Mouse (Mus musculus) gastrocnemius, adult 2 months (tissue): ENCODE results near the gene Zc3hav1. TPM values are rescaled to one million over a fixed set of nuclear protein-coding genes. Genes with fewer than 3 reads are reported as not detected.
A peak's percentile ranks its signal among the peaks of the same experiment; 100 is the strongest.
"Not testable (repeated sequence)": the region's sequence is repeated elsewhere in the genome, so short reads cannot be mapped to it uniquely, and the experiment has no call there.

ENCODE experiments used
- DNase-seq: peaks from one replicate; pipeline ENCODE4 v3.0.0; 2022
- H3K27ac ChIP-seq: fragments of 200-600 bp; 2 replicates; pipeline ENCODE4 v1.8.1; 2022; ENCODE audit warnings: mild to moderate bottlenecking
- H3K4me3 ChIP-seq: fragments of 200-600 bp; 2 replicates; pipeline ENCODE4 v1.8.1; 2022; ENCODE audit warnings: mild to moderate bottlenecking, moderate library complexity
- CTCF ChIP-seq: fragments of 200-600 bp; IDR thresholded peaks from 2 replicates; pipeline ENCODE4 v1.8.1; 2022; ENCODE audit warnings: antibody characterized with exemption, mild to moderate bottlenecking, moderate library complexity
- intact Hi-C: fragments of 180-260 bp; cut with DNase I; formaldehyde crosslinking; loops from one replicate; pipeline ENCODE4 v1.15.1; 2025
- total RNA-seq, 2 experiments: library from RNA; stranded (reverse); gene quantifications; 2 replicates each; pipeline ENCODE4 v1.2.3; 2021

Gene Zc3hav1
- total RNA-seq, 2 experiments from 2014 or later: 6.4 to 6.7 TPM

DNA sequence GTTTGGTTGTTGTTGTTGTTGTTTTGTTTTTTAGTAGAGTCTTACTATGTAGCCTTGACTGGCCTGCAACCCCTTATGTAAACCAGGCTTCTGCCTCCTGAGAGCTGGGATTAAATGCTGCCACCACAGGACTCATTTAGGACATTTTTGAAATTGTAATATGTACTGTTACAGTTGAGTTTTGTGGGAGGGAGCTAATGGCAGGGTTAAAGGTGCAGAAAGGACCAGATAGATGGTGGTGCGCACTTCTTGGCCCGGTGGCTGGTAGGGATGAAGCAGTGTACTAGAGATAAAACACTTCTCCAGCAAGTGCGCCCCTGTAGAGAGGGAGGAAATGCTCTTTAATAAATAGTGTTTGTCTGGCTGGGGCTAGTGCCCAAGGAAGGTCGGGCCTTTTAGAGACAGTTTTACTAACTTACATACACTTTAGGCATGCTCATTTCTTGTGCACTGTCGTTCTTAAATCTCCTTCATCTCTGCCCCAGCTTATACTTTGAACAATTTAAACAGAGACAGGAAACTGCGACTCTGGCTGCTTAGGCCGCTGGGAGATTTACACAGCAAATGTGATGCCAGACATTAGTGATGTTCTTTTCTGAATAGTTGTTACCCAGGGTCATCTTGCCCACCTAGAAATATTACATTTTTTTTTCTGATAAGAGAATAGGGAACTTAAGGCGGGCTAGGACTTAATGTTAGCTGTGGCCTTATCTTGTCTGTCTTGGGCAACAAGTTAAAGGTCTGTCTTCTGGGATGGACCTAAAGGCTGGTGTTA is 4.0 kb upstream of the Zc3hav1 start:
- no peak for DNase-seq
- Histone ChIP-seq H3K4me3 (no peak overlapping the region), H3K27ac (no peak overlapping the region)
- intact Hi-C loops: no loop called here
- TF ChIP-seq CTCF: no peak

DNA sequence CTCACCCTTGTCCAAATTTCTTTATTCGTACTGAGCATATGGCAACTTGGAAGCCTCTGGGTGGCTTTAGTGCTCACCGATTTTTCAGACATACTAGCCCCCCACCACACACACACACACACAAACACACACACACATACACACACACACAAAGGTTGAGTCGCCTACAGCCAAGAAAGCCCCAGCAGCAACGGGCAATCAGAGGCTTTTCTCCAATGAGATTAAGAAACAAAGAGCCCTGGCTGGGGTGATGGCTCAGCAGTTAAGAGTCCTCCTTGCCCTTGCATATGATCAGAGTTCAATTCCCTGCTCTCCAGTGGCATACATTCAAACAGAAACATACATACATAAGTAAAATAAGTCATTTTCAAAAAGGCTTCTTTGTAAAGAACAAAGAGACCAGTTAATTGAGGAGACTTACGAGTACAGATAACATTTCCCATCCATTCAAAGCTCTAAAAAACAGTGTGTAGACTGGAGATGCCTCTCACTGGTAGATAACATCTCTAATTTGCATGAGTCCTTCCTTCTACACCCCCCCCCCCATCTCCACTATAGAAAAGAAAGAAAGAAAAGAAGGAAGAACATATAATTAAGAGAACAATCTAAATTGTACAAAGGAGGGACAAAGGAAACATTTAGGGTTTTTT is 3.3 kb upstream of the Zc3hav1 start:
- intact Hi-C loops: no loop called here
- DNase-seq: no peak
- no peak overlapping the region for H3K27ac ChIP-seq
- no peak for TF ChIP-seq CTCF
- no peak overlapping the region for H3K4me3 ChIP-seq

DNA sequence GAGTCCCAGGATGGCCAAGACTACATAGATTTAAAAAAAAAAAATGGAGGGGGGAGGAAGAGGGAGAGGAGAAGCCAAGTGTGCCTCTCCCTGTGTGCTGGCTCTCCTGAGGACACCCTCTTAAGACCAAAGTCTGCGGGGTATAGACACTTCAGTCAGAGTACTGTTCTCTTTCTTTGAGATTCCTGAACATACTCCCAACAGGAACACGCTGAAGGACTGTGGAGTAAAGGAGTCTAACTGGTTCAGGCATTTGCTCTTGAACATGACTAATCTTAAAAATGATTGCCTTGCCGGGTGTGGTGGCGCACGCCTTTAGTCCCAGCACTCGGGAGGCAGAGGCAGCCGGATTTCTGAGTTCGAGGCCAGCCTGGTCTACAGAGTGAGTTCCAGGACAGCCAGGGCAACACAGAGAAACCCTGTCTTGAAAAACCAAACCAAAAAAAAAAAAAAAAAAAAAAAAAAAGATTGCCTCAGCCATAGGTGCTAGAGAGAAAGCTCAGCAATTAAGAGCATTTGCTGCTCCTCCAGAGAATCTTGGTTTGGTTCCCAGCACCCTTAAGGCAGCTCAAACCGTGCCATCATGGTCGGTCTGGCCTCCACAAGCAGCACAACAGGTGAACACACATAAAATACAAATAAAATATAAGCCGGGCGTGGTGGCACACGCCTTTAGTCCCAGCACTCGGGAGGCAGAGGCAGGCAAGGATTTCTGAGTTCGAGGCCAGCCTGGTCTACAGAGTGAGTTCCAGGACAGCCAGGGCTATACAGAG is 2.4 kb upstream of the Zc3hav1 start:
- H3K4me3 ChIP-seq, intact Hi-C loops, DNase-seq, H3K27ac ChIP-seq: not testable (repeated sequence)

DNA sequence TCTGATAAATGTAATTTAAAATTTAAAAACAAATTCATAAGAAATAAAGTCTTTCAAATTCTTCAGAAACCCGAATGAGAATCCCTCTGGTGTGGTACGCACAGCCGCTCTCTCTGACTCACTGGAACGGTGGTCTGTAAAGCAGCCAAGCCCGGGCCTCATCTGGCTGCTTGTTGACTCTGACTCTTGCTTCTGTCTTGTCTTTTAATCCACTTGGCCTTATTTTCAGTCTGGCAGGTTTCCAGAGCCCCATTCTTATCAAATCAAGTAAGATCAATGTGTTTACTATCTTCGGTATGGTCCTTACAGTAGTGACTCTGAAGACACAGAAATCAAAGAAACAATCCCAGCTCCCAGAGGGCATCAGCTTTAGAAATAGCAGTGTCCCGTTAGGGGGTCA is 1.5 kb upstream of the Zc3hav1 start:
- no peak for TF ChIP-seq CTCF
- intact Hi-C loops: no loop called here
- no peak overlapping the region for H3K27ac ChIP-seq
- no peak overlapping the region; the same call in 1 of the 2 replicates for H3K4me3 ChIP-seq
- DNase-seq: peak; percentile 38

DNA sequence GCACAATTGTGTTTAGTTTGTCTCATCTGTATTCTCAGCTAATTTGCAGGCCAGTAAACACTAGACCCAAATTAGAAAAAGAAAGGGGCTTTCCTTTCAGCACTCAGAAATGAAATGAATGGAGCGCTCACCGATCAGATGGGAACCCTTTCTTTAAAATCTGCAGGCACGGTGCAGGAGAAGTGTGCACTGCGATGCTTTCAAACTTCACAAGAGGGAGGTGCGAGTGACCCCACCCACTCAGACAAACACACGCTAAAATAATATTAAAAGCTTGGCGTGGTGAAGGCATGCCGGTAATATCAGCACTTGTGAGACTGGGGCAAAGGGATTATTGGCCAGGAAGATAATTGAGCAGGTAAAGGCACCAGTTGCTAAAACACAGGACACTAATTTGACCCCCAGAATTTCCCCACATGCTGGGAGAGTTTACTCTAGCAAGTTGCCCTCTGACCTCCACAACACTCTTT is 986 bp upstream of the Zc3hav1 start:
- no peak for TF ChIP-seq CTCF
- Histone ChIP-seq H3K4me3 (peak overlapping the region; percentile 82), H3K27ac (peak overlapping the region; percentile 92)
- intact Hi-C loops: no loop called here
- no peak for DNase-seq

DNA sequence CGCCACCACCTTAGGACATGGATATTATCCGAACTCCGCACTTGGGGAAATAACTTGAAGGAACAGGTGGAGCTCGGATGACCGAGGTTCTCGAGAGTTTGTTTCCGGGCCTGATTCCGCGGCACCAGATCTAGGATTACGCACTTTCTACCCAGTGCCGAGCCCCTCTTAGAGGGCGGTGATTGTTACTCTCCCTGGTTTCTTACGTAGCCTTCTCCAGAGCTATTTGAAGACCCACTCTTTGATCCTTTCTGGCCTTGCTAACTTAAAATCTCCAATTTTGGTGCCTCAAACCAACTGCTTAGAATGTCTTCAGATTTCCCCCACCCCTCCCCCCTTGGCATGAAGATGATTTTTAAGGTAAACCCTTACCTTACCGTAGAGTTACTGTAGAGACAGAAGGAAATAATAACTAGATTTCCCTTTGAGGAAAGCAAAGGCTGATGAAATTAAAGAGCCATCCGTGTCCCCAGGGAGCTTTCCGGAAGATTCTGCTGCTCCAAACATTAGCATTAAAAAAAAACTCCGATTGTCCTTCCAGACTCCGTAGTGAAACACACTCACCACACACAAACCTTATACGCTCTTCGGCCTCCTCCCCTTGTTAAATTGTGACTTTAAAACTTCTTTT is 435 bp upstream of the Zc3hav1 start:
- H3K4me3 ChIP-seq: peak overlapping the region; percentile 82
- H3K27ac ChIP-seq: peak overlapping the region; percentile 92
- no peak for DNase-seq
- intact Hi-C loops: loop anchor here (5.0 kb wide), 1 partner anchor 77 kb away; the partner anchor contains the start of gene Ubn2
- no peak for TF ChIP-seq CTCF

DNA sequence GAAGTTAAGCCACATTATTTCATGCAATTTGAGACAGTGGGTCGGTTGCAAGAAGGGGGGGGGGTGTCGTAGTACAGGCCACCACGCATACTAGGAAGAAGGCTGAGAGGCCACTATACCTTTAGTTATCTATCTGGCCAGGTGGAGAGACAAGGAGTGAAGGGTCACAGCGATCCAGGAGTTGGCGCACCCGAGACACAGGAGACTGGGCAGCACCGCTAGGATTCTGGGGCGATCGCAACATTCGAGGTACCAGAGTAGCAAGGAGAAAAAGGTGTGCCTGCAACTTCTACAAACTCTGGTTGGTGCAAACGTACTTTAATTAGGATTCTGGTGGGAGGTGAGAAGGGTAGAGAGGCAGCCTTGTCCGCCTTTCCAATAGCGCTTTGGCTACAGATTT is 1.2 kb downstream of the Zc3hav1 start:
- no peak for TF ChIP-seq CTCF
- Histone ChIP-seq H3K27ac (peak overlapping the region; percentile 92), H3K4me3 (peak overlapping the region; percentile 82)
- DNase-seq: no peak
- intact Hi-C loops: loop anchor here (5.0 kb wide), 1 partner anchor 79 kb away; the partner anchor contains the start of gene Ubn2

DNA sequence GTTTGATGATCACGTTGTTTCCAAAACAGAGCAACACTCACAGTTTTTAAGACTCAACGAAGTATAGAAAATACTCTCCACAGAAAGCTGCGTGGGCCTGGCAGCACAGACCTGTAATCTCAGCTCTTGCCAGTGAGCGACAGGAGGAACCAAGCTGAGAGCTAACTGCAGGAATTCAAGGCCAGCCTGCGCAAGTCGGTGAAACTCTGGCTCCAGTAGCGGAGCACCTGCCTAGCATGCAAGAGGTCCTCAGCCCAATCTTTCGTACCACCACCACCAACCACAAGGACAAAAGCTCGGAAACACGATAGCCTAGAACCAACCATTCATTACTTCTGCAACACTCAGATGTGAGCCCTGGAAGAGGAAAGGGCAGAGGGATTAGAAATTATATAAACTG is 2.0 kb downstream of the Zc3hav1 start:
- Histone ChIP-seq H3K4me3 (peak overlapping the region; percentile 82), H3K27ac (no peak overlapping the region)
- no peak for DNase-seq
- intact Hi-C loops: loop anchor here (5.0 kb wide), 1 partner anchor 80 kb away; the partner anchor contains the start of gene Ubn2
- TF ChIP-seq CTCF: no peak

DNA sequence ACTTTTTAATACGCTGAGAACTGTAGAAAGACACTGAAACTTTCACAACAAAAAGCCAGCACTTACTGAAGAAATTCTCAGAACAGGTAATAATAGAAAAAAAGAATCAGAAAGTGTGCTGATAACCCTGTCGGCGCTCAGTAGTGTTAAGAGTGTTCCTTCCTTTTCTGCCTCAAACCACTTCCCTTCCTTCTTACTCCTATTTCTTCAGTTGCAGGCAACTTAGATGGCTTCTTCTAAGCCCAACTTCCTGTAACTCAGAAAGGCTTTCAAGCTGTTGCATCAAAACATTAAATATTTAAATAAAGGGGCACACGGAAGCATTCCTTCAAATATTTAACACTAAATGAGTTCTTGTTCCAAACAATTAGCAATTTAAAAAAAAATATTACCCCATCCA is 2.5 kb downstream of the Zc3hav1 start:
- Histone ChIP-seq H3K27ac (no peak overlapping the region), H3K4me3 (peak overlapping the region; percentile 82)
- no peak for DNase-seq
- intact Hi-C loops: loop anchor here (5.0 kb wide), 1 partner anchor 80 kb away; the partner anchor contains the start of gene Ubn2
- TF ChIP-seq CTCF: no peak

DNA sequence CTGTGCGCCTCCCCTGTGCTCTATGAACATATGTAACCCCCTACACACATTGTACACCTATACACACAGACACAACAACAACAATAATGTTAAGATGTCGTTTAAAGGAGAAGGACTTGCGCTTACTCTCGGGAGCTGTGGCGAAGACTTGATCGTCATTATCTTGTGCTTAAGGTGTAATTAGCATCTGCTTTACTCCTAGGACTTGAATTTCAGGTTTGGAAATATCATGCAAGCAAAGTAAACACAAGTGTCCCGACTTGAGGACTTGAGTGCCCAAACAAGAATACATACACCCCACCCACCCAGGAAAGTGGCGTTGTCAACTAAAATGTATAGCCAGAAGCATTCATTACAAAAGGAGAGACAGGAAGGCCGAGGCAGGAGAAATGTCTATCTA is 4.6 kb downstream of the Zc3hav1 start:
- intact Hi-C loops: loop anchor here (5.0 kb wide), 1 partner anchor 82 kb away; the partner anchor contains the start of gene Ubn2
- no peak for TF ChIP-seq CTCF
- no peak overlapping the region for H3K4me3 ChIP-seq

DNA sequence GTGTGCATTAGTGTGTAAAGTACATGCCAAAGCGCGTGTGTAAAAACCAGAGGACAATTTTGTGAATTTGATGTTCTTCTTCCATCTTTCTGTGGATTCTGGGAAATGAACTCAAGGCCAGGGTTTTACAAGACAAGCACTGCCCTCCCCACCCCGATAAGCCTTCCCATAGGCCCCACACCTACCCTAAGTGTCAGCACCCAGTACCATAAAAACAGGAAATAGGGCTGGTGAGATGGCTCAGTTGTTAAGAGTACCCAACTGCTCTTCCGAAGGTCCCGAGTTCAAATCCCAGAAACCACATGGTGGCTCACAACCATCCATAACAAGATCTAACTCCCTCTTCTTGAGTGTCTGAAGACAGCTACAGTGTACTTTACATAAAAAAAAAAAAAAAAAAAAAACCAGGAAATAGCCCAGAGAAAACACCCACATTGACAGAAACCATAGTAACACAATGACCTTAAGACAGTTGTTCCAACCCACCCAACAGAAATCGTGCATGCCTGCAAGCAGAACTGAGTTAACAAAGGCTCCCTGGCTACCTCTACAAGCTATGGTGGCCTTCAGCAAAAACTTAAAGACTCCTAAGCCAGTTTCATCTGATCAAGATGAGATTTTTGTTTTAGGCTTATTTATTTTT is 5.5 kb downstream of the Zc3hav1 start:
- Histone ChIP-seq H3K27ac (no peak overlapping the region), H3K4me3 (no peak overlapping the region)
- no peak for TF ChIP-seq CTCF
- intact Hi-C loops: no loop called here
- DNase-seq: no peak

More for the DNA sequence above, 4.6 kb downstream of the Zc3hav1 start:
- H3K27ac ChIP-seq: no peak overlapping the region
- DNase-seq: no peak

DNA sequence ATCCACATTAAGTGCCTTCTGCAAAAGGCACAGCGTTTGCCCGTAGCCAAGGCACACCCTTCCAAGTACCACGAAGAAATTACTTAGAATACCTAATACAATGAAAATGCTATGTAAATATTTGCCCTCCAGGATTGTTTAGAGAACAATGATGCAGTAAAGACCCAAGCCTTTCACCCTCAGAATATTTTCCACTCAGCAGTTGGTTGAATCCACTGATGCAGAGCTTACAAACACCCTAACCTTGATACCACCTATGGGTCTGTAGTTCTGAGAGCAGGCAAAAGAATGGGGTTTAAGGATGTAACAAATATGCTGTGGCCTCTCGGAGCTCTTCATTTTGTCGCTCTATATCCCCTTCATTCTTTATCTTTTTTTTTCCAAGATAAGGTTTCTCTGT is 6.5 kb downstream of the Zc3hav1 start:
- intact Hi-C loops: no loop called here
- no peak overlapping the region for H3K27ac ChIP-seq
- no peak for DNase-seq
- no peak overlapping the region for H3K4me3 ChIP-seq
- no peak for TF ChIP-seq CTCF
